Mouse (Mus musculus) embryo, embryonic 11.5 days (tissue): ENCODE data around the gene Atp6v1g2.

Experiments
- DNase-seq: peaks from one replicate; pipeline ENCODE4 v3.0.0-alpha.2; 2012; ENCODE audit warnings: low read depth, low spot score

The Atp6v1g2 gene

DNA sequence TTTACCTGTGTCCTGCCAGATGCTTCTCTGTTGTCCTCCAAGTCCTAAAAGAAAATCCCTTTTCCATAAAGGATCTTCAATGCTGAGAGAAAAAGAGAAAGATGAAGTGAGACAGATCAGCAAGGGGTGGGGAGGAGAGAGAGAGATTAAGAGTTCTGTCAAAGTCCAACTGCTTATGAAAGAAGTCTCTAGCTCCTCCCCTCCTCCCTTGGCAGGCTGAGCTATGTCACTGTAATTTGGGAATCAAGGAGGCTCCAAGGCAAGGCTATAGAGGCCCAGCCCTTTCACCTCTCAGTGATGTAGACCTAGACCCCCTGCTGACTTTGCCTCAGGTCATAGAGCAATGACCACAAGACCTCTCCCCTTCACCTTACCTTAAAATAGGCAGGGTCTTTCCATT lies 52.0 kb downstream of the Atp6v1g2 start:
- DNase-seq = no peak
